Mouse (Mus musculus) heart, postnatal 0 days (tissue): ENCODE measurements around the gene Kdelr2. TPM values are rescaled to one million over a fixed set of nuclear protein-coding genes. Genes with fewer than 3 reads are reported as not detected.

Experiments used
- ATAC-seq: fragments of 200-750 bp; cut with Nextera tagmentation; 2 replicates; pipeline ENCODE4 v1.8.0; 2017; ENCODE audit warnings: low read depth, moderate number of reproducible peaks, moderate library complexity; ENCODE audit not compliant: insufficient read depth
- DNase-seq: peaks from one replicate; pipeline ENCODE4 v3.0.0-alpha.2; 2016; ENCODE audit warnings: low spot score
- H3K27ac ChIP-seq: fragments of 300-500 bp; sonication (generic); 2 replicates; pipeline ENCODE4 v1.5.1; 2014; ENCODE audit warnings: low read depth, mild to moderate bottlenecking
- H3K27me3 ChIP-seq: fragments of 300-500 bp; sonication (generic); 2 replicates; pipeline ENCODE4 v1.6.1; 2014; ENCODE audit warnings: low read length, mixed read lengths; ENCODE audit not compliant: control insufficient read depth, insufficient read depth
- H3K36me3 ChIP-seq: fragments of 300-500 bp; sonication (generic); replicated peaks from 2 replicates; pipeline ENCODE4 v1.6.1; 2014; ENCODE audit warnings: low read length, mixed read lengths; ENCODE audit not compliant: control insufficient read depth, insufficient read depth
- H3K4me1 ChIP-seq: fragments of 300-500 bp; sonication (generic); 2 replicates; pipeline ENCODE4 v1.6.1; 2014; ENCODE audit warnings: antibody characterized with exemption; ENCODE audit not compliant: control insufficient read depth, insufficient read depth
- H3K4me2 ChIP-seq: fragments of 300-500 bp; sonication (generic); 2 replicates; pipeline ENCODE4 v1.6.1; 2014; ENCODE audit warnings: low read depth, mild to moderate bottlenecking, low read length, moderate library complexity
- H3K4me3 ChIP-seq: fragments of 300-500 bp; sonication (generic); 2 replicates; pipeline ENCODE4 v1.5.1; 2014; ENCODE audit warnings: low read depth, low read length
- H3K9ac ChIP-seq: fragments of 300-500 bp; sonication (generic); replicated peaks from 2 replicates; pipeline ENCODE4 v1.6.1; 2014; ENCODE audit warnings: low read depth, low read length, mixed read lengths
- H3K9me3 ChIP-seq: fragments of 300-500 bp; sonication (generic); replicated peaks from 2 replicates; pipeline ENCODE4 v1.6.1; 2016; ENCODE audit warnings: low read length; ENCODE audit not compliant: control insufficient read depth
- CTCF ChIP-seq: IDR thresholded peaks from 2 replicates; pipeline ENCODE4 v1.5.1; 2016; ENCODE audit warnings: antibody characterized with exemption, control low read depth, low read depth
- EP300 ChIP-seq: IDR thresholded peaks from 2 replicates; pipeline ENCODE4 v1.6.1; 2016; ENCODE audit warnings: antibody characterized with exemption, low read depth
- WGBS: fragments of 180-500 bp; shearing (Covaris S2); extraction: QIAGEN DNeasy Blood & Tissue Kit; methylation state at CpG from one replicate; pipeline ENCODE4 v1.1.7; 2014; 5-methylcytosine and 5-hydroxymethylcytosine counted together
- polyA plus RNA-seq: library from polyadenylated mRNA; unstranded; fragments of >200 nt; fragmentation: Nextera tagmentation; extraction: Ambion mirVana; gene quantifications from 2 replicates; pipeline ENCODE4 v1.2.1, GENCODE M21; 2015
- total RNA-seq: library from RNA; depleted of rRNA; stranded (reverse); fragments of >200 nt; gene quantifications from 2 replicates; pipeline ENCODE4 v1.2.3, GENCODE M21; 2014; ENCODE audit warnings: low replicate concordance

The Kdelr2 gene
- total and polyA plus RNA-seq, 2 experiments from 2014 or later: 128 to 154 TPM

DNA sequence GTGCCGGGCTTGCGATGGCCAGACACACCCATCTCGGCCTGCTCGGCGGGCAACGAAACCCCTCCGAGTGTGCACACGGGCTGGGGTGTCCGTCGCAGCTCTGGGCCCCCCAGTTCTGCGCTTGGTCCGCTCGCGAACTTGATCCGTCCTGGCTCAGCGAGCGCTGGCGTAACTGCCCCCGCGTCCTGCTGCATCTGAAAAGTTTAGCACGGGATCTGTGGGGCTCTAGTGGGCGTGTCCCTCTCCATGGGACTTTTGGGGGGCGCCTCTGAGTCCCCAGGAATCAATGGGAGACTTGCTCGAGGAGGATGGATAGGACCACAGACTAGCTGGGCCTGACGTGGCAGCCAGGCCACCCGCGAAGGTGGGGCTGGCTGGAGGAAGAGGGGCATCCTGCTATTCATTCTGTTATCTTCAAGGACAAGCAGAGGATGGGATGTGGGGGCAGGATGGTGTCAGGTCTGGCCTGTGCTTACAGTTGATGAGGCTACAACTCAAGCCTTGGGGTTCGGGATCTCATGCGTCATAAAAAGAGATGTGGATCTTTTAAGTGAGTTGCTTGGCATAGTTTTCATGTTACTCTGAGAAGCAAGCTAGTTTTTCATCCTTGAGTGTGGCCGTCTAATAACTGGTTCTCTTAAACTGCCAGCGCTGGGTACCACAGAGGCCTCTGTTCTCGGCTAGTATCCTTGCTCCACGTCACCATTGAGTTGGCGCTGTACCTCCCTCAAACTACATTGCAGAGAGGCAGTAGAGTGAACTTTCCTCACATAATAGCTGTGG lies 701 bp downstream of the Kdelr2 start:
- H3K4me2 ChIP-seq: peak overlapping the region; percentile 90
- peak overlapping the region; percentile 85 for H3K27ac ChIP-seq
- peaks cover 14% of the 10 kb centered on the region for H3K4me1 ChIP-seq
- ATAC-seq (peak; percentile 27; the same call in 1 of the 2 replicates), DNase-seq (peak; percentile 20)
- peaks cover 18% of the 10 kb centered on the region; the same call in 1 of the 2 replicates for H3K36me3 ChIP-seq
- TF ChIP-seq CTCF: no peak
- TF ChIP-seq EP300: no peak
- no peaks in the 10 kb centered on the region for H3K27me3 ChIP-seq
- peak overlapping the region; percentile 84 for H3K4me3 ChIP-seq
- 3% methylated on average over 34 of the region's 34 CpGs for WGBS
- peak overlapping the region; percentile 87 for H3K9ac ChIP-seq
- no peaks in the 10 kb centered on the region for H3K9me3 ChIP-seq

- H3K4me3 ChIP-seq: no peak overlapping the region
- H3K36me3 ChIP-seq: peaks cover 18% of the 10 kb centered on the region; the same call in 1 of the 2 replicates
- H3K4me2 ChIP-seq: peak overlapping the region; percentile 15; the same call in 1 of the 2 replicates
- DNase-seq (no peak), ATAC-seq (no peak)
- no peak for TF ChIP-seq CTCF
- TF ChIP-seq EP300: no peak
- H3K9ac ChIP-seq: no peak overlapping the region; the same call in 1 of the 2 replicates
- H3K27ac ChIP-seq: no peak overlapping the region
- WGBS: 61% methylated on average over 9 of the region's 9 CpGs
- H3K4me1 ChIP-seq: peaks cover 17% of the 10 kb centered on the region
- H3K27me3 ChIP-seq: no peaks in the 10 kb centered on the region
- no peaks in the 10 kb centered on the region for H3K9me3 ChIP-seq
These were observed 1.6 kb downstream of the Kdelr2 start for GRCm38 (mm10) chr5:143405200-143405599.

DNA sequence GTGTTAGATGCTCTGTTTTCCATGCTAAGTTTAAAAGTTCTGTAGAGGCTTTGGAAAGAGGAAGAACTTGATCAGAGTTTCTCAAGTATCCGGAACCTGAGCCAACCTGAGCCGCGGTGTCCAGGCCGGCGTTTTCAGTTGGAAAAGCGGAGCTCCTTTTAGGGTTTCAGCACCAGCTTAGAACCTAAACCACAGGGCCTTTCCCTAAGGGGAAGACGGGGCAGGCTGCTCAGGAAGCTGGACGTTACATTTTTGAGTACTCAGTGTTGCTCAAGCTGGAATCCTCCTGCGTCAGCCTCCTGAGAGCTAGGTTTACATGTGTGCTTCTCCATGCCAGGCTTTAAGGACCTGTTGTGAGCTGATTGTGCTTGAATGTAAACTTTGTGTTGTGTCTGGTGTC lies 2.9 kb downstream of the Kdelr2 start:
- DNase-seq (no peak), ATAC-seq (no peak)
- TF ChIP-seq EP300 (no peak), CTCF (no peak)
- no peaks in the 10 kb centered on the region for H3K9me3 ChIP-seq
- H3K9ac ChIP-seq: no peak overlapping the region
- no peak overlapping the region for H3K4me2 ChIP-seq
- H3K27me3 ChIP-seq: no peaks in the 10 kb centered on the region
- H3K27ac ChIP-seq: no peak overlapping the region
- H3K36me3 ChIP-seq: peaks cover 18% of the 10 kb centered on the region; the same call in 1 of the 2 replicates
- WGBS: 94% methylated on average over 9 of the region's 9 CpGs
- H3K4me1 ChIP-seq: peaks cover 17% of the 10 kb centered on the region
- no peak overlapping the region for H3K4me3 ChIP-seq

GRCm38 (mm10) chr5:143409239-143409638 lies 5.6 kb downstream of the Kdelr2 start:
- Histone ChIP-seq H3K4me3 (no peak overlapping the region), H3K27ac (no peak overlapping the region), H3K9ac (no peak overlapping the region), H3K9me3 (no peaks in the 10 kb centered on the region), H3K4me2 (no peak overlapping the region), H3K27me3 (no peaks in the 10 kb centered on the region), H3K36me3 (peaks cover 35% of the 10 kb centered on the region), H3K4me1 (peaks cover 8% of the 10 kb centered on the region; the same call in 1 of the 2 replicates)
- WGBS: 55% methylated on average over 3 of the region's 3 CpGs
- no peak for DNase-seq
- no peak for ATAC-seq
- TF ChIP-seq CTCF: no peak
- no peak for TF ChIP-seq EP300

DNA sequence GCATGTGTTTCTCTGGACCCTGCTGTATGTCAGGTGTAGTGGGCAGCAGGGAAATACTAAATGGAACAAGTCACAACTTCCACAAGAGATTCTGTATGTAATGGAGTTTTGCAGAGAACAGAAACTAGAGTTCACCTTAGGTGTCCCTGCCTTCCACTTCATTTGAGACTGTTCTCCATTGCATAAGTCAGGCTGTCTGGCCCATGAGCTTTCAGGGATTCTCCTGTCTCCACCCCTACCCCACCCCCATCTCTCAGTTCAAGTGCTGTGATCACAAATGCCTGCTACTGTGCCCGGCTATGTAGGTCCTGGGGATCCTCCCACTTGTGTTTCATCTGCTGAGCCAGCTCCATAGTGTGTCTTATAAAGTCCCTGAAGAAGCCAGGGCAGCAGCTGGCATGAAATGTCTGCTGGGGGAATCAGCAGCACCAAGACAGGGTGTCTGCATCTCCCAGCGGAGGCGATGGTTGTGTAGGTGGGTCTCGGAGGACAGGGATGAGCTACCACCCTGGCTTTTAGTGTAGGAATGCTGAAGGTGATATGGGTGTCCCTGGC lies 7.3 kb downstream of the Kdelr2 start:
- no peak for ATAC-seq
- H3K4me1 ChIP-seq: peaks cover 8% of the 10 kb centered on the region; the same call in 1 of the 2 replicates

More for the DNA sequence above, 7.3 kb downstream of the Kdelr2 start:
- no peaks in the 10 kb centered on the region for H3K27me3 ChIP-seq
- H3K4me2 ChIP-seq: no peak overlapping the region
- no peak overlapping the region for H3K27ac ChIP-seq
- no peak overlapping the region; the same call in 1 of the 2 replicates for H3K9ac ChIP-seq
- WGBS: 72% methylated on average over 4 of the region's 4 CpGs
- DNase-seq: no peak
- H3K9me3 ChIP-seq: no peaks in the 10 kb centered on the region
- H3K36me3 ChIP-seq: peaks cover 43% of the 10 kb centered on the region
- TF ChIP-seq CTCF (no peak), EP300 (no peak)
- no peak overlapping the region for H3K4me3 ChIP-seq
